Mouse (Mus musculus): ENCODE measurements around the gene Mup5. TPM values are rescaled to one million over a fixed set of nuclear protein-coding genes. Genes with fewer than 3 reads are reported as not detected.
"Not testable (repeated sequence)": the region's sequence is repeated elsewhere in the genome, so short reads cannot be mapped to it uniquely, and the experiment has no call there.

Gene Mup5
- not detected for total RNA-seq (2021)

DNA sequence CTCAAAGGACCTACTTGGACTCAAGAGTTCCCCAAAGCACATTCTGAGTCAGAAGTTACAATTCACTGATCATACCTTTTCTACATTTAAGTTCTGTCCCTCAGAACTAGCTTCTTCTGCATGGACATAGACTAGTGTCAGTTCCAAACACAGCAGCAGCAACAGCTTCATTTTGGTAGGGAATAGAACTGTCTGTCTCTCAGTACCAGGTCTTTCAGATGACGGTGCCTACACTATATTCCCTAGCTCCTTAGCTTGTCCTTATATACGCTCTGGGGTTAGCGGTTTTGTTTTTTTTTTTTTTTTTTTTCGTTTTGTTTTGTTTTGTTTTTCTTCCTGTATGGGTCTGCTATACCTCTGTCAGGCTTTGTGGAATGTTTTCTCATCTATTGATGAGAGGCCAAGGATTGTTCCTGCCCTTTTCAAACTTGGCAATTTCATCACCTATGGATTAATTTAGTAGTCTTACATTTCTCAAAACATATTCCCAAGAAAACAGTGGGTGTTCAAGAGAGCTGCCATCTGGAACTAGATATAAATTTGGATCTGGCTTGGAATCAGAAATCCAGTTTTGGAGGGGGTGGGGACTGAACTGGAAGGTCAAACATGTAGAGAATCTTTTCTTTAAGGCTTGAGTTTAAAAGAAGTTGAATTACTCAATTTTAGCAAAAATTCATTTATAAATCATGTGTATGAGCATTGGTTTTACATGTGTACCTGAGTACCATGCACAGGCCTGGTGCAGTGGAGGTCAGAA lies at the start of gene Mup5:
Mup5 (minus strand) TSS at position 282 of the 757 bp plus-strand sequence.
- no peak for DNase-seq

DNA sequence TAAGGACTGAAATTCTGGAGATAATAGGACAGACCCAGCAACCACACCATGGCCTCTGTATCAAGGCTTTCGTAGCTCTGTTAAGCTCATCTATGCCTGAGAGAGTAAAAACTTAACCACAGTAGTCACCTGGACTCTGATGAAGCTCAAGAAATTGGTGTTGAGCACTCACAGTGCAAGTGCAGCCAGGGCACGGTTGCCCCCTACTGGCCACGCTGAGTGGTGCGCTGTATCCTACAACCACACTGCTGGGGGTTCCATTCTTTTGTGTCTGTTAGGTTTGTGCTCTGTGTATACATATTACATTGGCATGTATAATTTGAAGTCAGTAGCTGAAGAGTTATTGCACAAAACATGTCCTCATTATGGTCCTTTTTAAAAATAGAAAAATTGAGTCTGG lies 23.1 kb upstream of the Mup5 start:
- peak; percentile 26 for DNase-seq

- peak; percentile 12 for DNase-seq
These were observed 21.0 kb upstream of the Mup5 start for GRCm38 (mm10) chr4:61855831-61856698.

- DNase-seq, result no peak
These were observed 20.3 kb upstream of the Mup5 start for GRCm38 (mm10) chr4:61855344-61855743.

DNA sequence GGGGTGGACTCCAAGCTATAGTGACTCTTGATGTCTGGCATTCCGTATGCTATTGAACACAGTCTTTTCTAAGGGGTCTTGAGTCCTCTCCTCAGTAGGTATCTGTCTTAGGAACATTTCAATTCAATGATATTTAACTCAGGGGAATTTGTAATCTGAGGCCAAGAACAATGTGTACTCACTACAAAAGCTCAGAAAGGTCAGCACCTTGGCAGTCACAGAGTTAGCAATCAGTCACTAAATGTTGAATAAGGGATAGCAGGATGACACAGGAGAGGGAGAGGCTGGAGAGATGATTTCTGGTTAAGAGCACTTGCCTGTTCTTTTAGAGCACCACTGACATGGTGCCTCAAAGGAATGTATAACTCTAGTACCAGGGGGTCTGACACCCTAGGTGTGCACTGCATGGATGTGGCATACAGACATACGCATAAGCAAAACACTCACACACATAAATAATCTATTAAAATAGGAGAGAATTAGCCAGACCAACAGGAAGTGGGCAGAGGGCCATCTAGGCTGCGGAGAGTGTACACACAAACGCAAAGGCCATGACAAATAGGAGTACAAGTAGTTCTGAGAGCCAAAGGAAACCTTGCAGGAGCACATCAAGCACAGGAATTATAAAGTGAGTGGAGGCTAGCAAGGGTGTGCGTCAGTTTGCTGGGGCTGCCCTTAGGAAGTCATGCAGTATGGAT lies 9.9 kb upstream of the Mup5 start:
- no peak for DNase-seq

GRCm38 (mm10) chr4:61829211-61829610 lies 5.8 kb downstream of the Mup5 start:
- DNase-seq, result no peak

- no peak for DNase-seq
These were observed 11.8 kb downstream of the Mup5 start for GRCm38 (mm10) chr4:61823185-61823584.

DNA sequence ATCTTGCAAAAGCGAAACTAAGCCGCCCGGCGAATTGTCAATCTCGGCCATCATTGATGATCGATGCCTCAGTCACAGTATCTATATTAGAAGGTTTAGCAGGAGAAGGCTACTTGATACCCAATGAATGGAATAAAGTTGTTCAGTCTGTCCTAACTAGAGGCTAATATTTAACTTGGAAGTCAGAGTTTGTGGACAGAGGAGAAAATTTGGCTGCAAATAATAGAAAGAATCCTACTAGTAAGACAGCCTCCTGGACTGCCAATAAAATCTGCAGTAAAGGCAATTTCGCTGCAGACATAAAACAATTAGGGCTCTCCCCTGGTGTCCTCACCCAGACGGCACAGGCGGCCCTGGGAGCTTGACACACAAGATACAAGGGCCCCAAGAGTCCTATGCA lies 12.5 kb downstream of the Mup5 start:
- not testable (repeated sequence) for DNase-seq

DNA sequence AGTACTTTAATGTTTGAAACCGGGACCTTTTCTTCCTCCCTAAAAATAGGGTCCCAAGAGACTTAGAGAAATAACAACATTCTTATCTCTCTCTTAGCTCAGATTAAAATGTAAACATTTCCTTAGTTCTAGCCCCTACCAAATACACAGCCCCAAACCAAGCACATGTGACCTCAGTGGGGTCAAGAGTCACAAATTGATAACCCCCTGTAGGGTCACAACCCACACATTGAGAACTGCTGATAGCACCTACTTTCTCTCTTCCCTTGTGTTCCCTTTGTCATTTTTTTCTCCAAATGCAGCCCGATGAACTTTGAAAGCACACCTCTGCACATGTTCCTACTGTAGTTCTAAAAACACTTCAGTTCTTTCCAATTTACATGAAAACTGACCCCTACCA lies 19.4 kb downstream of the Mup5 start:
- DNase-seq, result no peak

GRCm38 (mm10) chr4:61813435-61813834 lies 21.6 kb downstream of the Mup5 start:
- no peak for DNase-seq

GRCm38 (mm10) chr4:61811193-61811592 lies 23.8 kb downstream of the Mup5 start:
- peak; percentile 51 for DNase-seq

GRCm38 (mm10) chr4:61808926-61809325 lies 26.1 kb downstream of the Mup5 start:
- DNase-seq, result not testable (repeated sequence)

- not testable (repeated sequence) for DNase-seq
These were observed 45.3 kb downstream of the Mup5 start for GRCm38 (mm10) chr4:61789699-61790098.

DNA sequence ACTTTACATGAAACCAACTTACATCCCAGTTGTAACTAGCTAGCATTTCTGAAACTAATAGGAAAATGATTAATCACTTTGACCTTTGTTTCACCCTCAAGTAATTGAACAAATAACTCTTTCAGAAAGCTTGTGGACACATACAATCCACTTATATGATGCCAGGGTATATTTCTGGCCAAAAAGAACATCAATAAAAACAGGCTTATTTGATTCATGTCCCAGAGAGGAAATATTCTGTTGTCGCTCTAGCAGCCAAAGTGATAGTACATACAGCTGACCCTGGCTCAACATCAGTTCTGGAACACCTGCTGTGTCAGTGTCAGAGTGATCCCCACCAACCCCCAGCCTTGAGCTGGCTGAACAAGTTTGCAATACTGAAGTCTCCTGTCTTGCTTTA lies 50.8 kb downstream of the Mup5 start:
- not testable (repeated sequence) for DNase-seq

- not testable (repeated sequence) for DNase-seq
These were observed 52.9 kb downstream of the Mup5 start, which contains the start of gene Mup19 for GRCm38 (mm10) chr4:61782169-61782568. Gene Mup19, minus strand, starts transcription at chr4:61782269.

Other genes starting within 250 kb of the Mup5 start
- not detected for gene Mup17, start 239.4 kb downstream of the Mup5 start, total RNA-seq (2021)
- gene Mup18, start 161.1 kb downstream of the Mup5 start, total RNA-seq (2021), result not detected
- not detected for gene Mup19, start 53.0 kb downstream of the Mup5 start, total RNA-seq (2021)
- gene Mup20, start 218.9 kb upstream of the Mup5 start, total RNA-seq (2021), result not detected